Mouse (Mus musculus) heart, adult 2 months (tissue): ENCODE data around the gene Macrod2. TPM values are rescaled to one million over a fixed set of nuclear protein-coding genes. Genes with fewer than 3 reads are reported as not detected.

Experiments used
- DNase-seq, 2 experiments: peaks; one replicate each; pipeline ENCODE4 v3.0.0; 2021
- H3K27ac ChIP-seq: fragments of 200-600 bp; 2 replicates; pipeline ENCODE4 v1.8.1; 2022
- H3K27me3 ChIP-seq: fragments of 200-500 bp; 2 replicates; pipeline ENCODE4 v1.6.1; 2012; ENCODE audit warnings: mild to moderate bottlenecking, low read length, inconsistent platforms, mixed read lengths; ENCODE audit not compliant: control insufficient read depth, insufficient read depth
- H3K36me3 ChIP-seq: fragments of 200-500 bp; 2 replicates; pipeline ENCODE4 v1.6.1; 2012; ENCODE audit warnings: low read length, inconsistent platforms; ENCODE audit not compliant: control insufficient read depth, insufficient read depth
- H3K4me1 ChIP-seq: fragments of 200-500 bp; 2 replicates; pipeline ENCODE4 v1.6.1; 2011; ENCODE audit warnings: low read length; ENCODE audit not compliant: control insufficient read depth, insufficient read depth
- H3K4me3 ChIP-seq: fragments of 200-600 bp; 2 replicates; pipeline ENCODE4 v1.8.1; 2022
- H3K79me2 ChIP-seq: fragments of 200-500 bp; replicated peaks from 2 replicates; pipeline ENCODE4 v1.6.1; 2012; ENCODE audit warnings: mild to moderate bottlenecking, inconsistent platforms, low read length, moderate library complexity, mixed read lengths; ENCODE audit not compliant: control insufficient read depth, insufficient read depth
- H3K9ac ChIP-seq: fragments of 200-500 bp; 2 replicates; pipeline ENCODE4 v1.6.1; 2012; ENCODE audit warnings: low read depth, mild to moderate bottlenecking, control low read depth, inconsistent platforms, low read length, mixed read lengths
- CTCF ChIP-seq: fragments of 200-600 bp; IDR thresholded peaks from 2 replicates; pipeline ENCODE4 v1.8.1; 2022; ENCODE audit warnings: antibody characterized with exemption, mild to moderate bottlenecking, moderate library complexity
- EP300 ChIP-seq: fragments of 200-500 bp; IDR thresholded peaks from 2 replicates; pipeline ENCODE4 v1.6.1; 2011; ENCODE audit warnings: low read depth, low read length, control low read depth; ENCODE audit not compliant: insufficient read depth
- POLR2A ChIP-seq: fragments of 200-500 bp; IDR thresholded peaks from 2 replicates; pipeline ENCODE4 v1.6.1; 2011; ENCODE audit warnings: mild to moderate bottlenecking, low read depth, low read length, control low read depth; ENCODE audit not compliant: insufficient read depth
- whole genome bisulfite sequencing: fragments of 180-500 bp; shearing (Covaris S2); methylation state at CpG from one replicate; pipeline ENCODE4 v1.1.7; 2018; 5-methylcytosine and 5-hydroxymethylcytosine counted together
- intact Hi-C: fragments of 180-260 bp; cut with DNase I; formaldehyde crosslinking; loops from one replicate; pipeline ENCODE4 v1.15.1; 2025
- polyA plus RNA-seq: library from polyadenylated mRNA; depleted of rRNA; stranded (reverse); fragments of >200 nt; gene quantifications from 2 replicates; pipeline ENCODE4 v1.2.3, GENCODE M21; 2012
- total RNA-seq, 2 experiments: library from RNA; stranded (reverse); gene quantifications; 2 replicates each; pipeline ENCODE4 v1.2.3; 2021

Macrod2 gene
- total and polyA plus RNA-seq, 3 experiments: 2.3 to 9.7 (median 8.5) TPM

GRCm38 (mm10) chr2:140912931-140913330 lies 517.8 kb downstream of the Macrod2 start:
- Histone ChIP-seq H3K27ac (no peak overlapping the region), H3K27me3 (no peaks in the 10 kb centered on the region), H3K79me2 (no peaks in the 10 kb centered on the region), H3K9ac (no peak overlapping the region), H3K4me1 (no peaks in the 10 kb centered on the region), H3K36me3 (no peaks in the 10 kb centered on the region), H3K4me3 (no peak overlapping the region)
- TF ChIP-seq CTCF (no peak), EP300 (no peak), POLR2A (no peak)
- intact Hi-C loops: no loop called here
- DNase-seq: no peak
- 90% methylated on average over 2 of the region's 2 CpGs for WGBS

GRCm38 (mm10) chr2:140913679-140914412 lies 518.7 kb downstream of the Macrod2 start:
- no peaks in the 10 kb centered on the region for H3K27me3 ChIP-seq
- WGBS: 70% methylated on average over 7 of the region's 7 CpGs
- no peak for DNase-seq
- TF ChIP-seq CTCF (no peak), EP300 (no peak), POLR2A (no peak)
- H3K4me3 ChIP-seq: no peak overlapping the region
- H3K9ac ChIP-seq: no peak overlapping the region
- no peak overlapping the region for H3K27ac ChIP-seq
- no peaks in the 10 kb centered on the region for H3K36me3 ChIP-seq
- H3K4me1 ChIP-seq: no peaks in the 10 kb centered on the region
- intact Hi-C loops: no loop called here
- no peaks in the 10 kb centered on the region for H3K79me2 ChIP-seq

GRCm38 (mm10) chr2:140926922-140927321 lies 531.8 kb downstream of the Macrod2 start:
- no peak for DNase-seq
- Histone ChIP-seq H3K27ac (no peak overlapping the region), H3K9ac (no peak overlapping the region), H3K4me3 (no peak overlapping the region), H3K4me1 (no peaks in the 10 kb centered on the region), H3K27me3 (no peaks in the 10 kb centered on the region), H3K36me3 (no peaks in the 10 kb centered on the region), H3K79me2 (no peaks in the 10 kb centered on the region)
- intact Hi-C loops: no loop called here
- TF ChIP-seq CTCF (peak; percentile 51), EP300 (no peak)

- no peak for TF ChIP-seq CTCF
- TF ChIP-seq POLR2A: no peak
- TF ChIP-seq EP300: no peak
- WGBS: 55% methylated on average over 1 of the region's 1 CpGs
Observed at GRCm38 (mm10) chr2:140934483-140934882, 539.4 kb downstream of the Macrod2 start.

GRCm38 (mm10) chr2:140949461-140949860 lies 554.4 kb downstream of the Macrod2 start:
- Histone ChIP-seq H3K4me1 (no peaks in the 10 kb centered on the region), H3K79me2 (no peaks in the 10 kb centered on the region), H3K4me3 (no peak overlapping the region), H3K36me3 (no peaks in the 10 kb centered on the region), H3K27me3 (no peaks in the 10 kb centered on the region), H3K27ac (no peak overlapping the region), H3K9ac (no peak overlapping the region)
- 84% methylated on average over 3 of the region's 3 CpGs for WGBS
- no peak for DNase-seq
- intact Hi-C loops: no loop called here
- TF ChIP-seq POLR2A (no peak), CTCF (no peak)

More at GRCm38 (mm10) chr2:140934483-140934882, 539.4 kb downstream of the Macrod2 start:
- no peaks in the 10 kb centered on the region for H3K79me2 ChIP-seq
- H3K36me3 ChIP-seq: no peaks in the 10 kb centered on the region
- H3K9ac ChIP-seq: no peak overlapping the region
- no peaks in the 10 kb centered on the region for H3K4me1 ChIP-seq
- intact Hi-C loops: no loop called here
- H3K27me3 ChIP-seq: no peaks in the 10 kb centered on the region
- H3K27ac ChIP-seq: no peak overlapping the region
- DNase-seq: no peak
- H3K4me3 ChIP-seq: no peak overlapping the region

GRCm38 (mm10) chr2:140959246-140959645 lies 564.1 kb downstream of the Macrod2 start:
- WGBS: 63% methylated on average over 2 of the region's 2 CpGs
- intact Hi-C loops: no loop called here
- no peaks in the 10 kb centered on the region for H3K27me3 ChIP-seq
- no peaks in the 10 kb centered on the region for H3K36me3 ChIP-seq
- no peaks in the 10 kb centered on the region for H3K4me1 ChIP-seq
- H3K79me2 ChIP-seq: no peaks in the 10 kb centered on the region
- no peak overlapping the region for H3K27ac ChIP-seq
- H3K9ac ChIP-seq: no peak overlapping the region
- TF ChIP-seq CTCF: no peak
- no peak for TF ChIP-seq EP300
- TF ChIP-seq POLR2A: no peak
- DNase-seq: no peak
- no peak overlapping the region for H3K4me3 ChIP-seq
